Mouse (Mus musculus) stomach, postnatal 0 days (tissue): ENCODE data around the gene Timp4.

Source experiments
- CTCF ChIP-seq: IDR thresholded peaks from 2 replicates; pipeline ENCODE4 v1.5.1; 2016; ENCODE audit warnings: antibody characterized with exemption, low read depth, mild to moderate bottlenecking, moderate library complexity
- EP300 ChIP-seq: optimal IDR thresholded peaks from 2 replicates; pipeline ENCODE3; 2016; ENCODE audit warnings: antibody characterized with exemption

- TF ChIP-seq EP300: no peak
- TF ChIP-seq CTCF: no peak
Measured at GRCm38 (mm10) chr6:115238031-115239027, 13.7 kb downstream of the Timp4 start.
